Mouse (Mus musculus) lung, postnatal 0 days (tissue): ENCODE measurements around the gene Nsun7.

Source experiments
- CTCF ChIP-seq: IDR thresholded peaks from 2 replicates; pipeline ENCODE4 v1.5.1; 2016; ENCODE audit warnings: antibody characterized with exemption, mild to moderate bottlenecking
- EP300 ChIP-seq: IDR thresholded peaks from 2 replicates; pipeline ENCODE4 v1.6.1; 2016; ENCODE audit warnings: antibody characterized with exemption, mild to moderate bottlenecking, control low read depth

- TF ChIP-seq EP300, result no peak
- no peak for TF ChIP-seq CTCF
Observed at GRCm38 (mm10) chr5:66302873-66303272, 43.2 kb downstream of the Nsun7 start.
